In genomic region chr9:21072641-21073040, GRCm38 (mm10) we compare ENCODE assay signal across 9 mouse cellular contexts. TPM values are rescaled to one million over a fixed set of nuclear protein-coding genes. Genes with fewer than 3 reads are reported as not detected.
A peak's percentile ranks its signal among the peaks of the same experiment; 100 is the strongest.
DNase-seq lines count a peak whose midpoint lies in the region; ATAC-seq lines count a peak whose summit lies in the region.
"Had no signal": no experiment of that assay in that cellular context is flagged by ENCODE, and none has a peak within 500 bp of the region (broad histone marks: within the 10 kb centered on the region; RNA-seq: fewer than 3 reads in every experiment).

No protein-coding gene starts in this region.

- DNase-seq in embryonic facial prominence, embryonic 11.5 days (ENCODE audit: low spot score) = peak; percentile 5
- DNase-seq in right cerebral cortex, postnatal 4 days = no peak
- DNase-seq in cerebellum, adult 9-10 months = no peak

- H3K4me1 ChIP-seq in megakaryocyte, embryonic 14.5 days = peaks cover 42% of the 10 kb centered on the region
- no peaks in the 10 kb centered on the region for H3K4me1 ChIP-seq in embryonic facial prominence, embryonic 11.5 days (ENCODE audit: control insufficient read depth, insufficient read depth, low read length)
- 0 out of 2 replicates have a peak, but pooled peaks cover 6% of the 10 kb centered on the region for H3K4me1 ChIP-seq in intestine, embryonic 15.5 days (replicated peaks)
- H3K4me1 ChIP-seq in neural tube, embryonic 14.5 days (ENCODE audit: control insufficient read depth, insufficient read depth, low read length) = peaks cover 12% of the 10 kb centered on the region

- H3K4me2 ChIP-seq in embryonic facial prominence, embryonic 11.5 days (ENCODE audit: low read depth, low read length) = peak overlapping the region; percentile 89
- peak overlapping the region; percentile 75 for H3K4me2 ChIP-seq in intestine, embryonic 15.5 days (replicated peaks)
- peak overlapping the region; percentile 88 for H3K4me2 ChIP-seq in neural tube, embryonic 14.5 days (ENCODE audit: low read depth, low read length)

- H3K27me3 ChIP-seq in megakaryocyte, embryonic 14.5 days (replicated peaks) = no peaks in the 10 kb centered on the region
- no peaks in the 10 kb centered on the region for H3K27me3 ChIP-seq in embryonic facial prominence, embryonic 11.5 days (ENCODE audit: control insufficient read depth, insufficient read depth, low read length)
- H3K27me3 ChIP-seq in intestine, embryonic 15.5 days (replicated peaks) = no peaks in the 10 kb centered on the region
- H3K27me3 ChIP-seq in neural tube, embryonic 14.5 days (ENCODE audit: control insufficient read depth, insufficient read depth, low read length) = no peaks in the 10 kb centered on the region

- peaks cover 69% of the 10 kb centered on the region for H3K36me3 ChIP-seq in megakaryocyte, embryonic 14.5 days (replicated peaks; ENCODE audit: low read length)
- H3K36me3 ChIP-seq in embryonic facial prominence, embryonic 11.5 days (replicated peaks; ENCODE audit: control insufficient read depth, insufficient read depth, low read depth, low read length) = peaks cover 10% of the 10 kb centered on the region
- peaks cover 18% of the 10 kb centered on the region for H3K36me3 ChIP-seq in intestine, embryonic 15.5 days
- peaks cover 32% of the 10 kb centered on the region for H3K36me3 ChIP-seq in neural tube, embryonic 14.5 days (ENCODE audit: control insufficient read depth, insufficient read depth, low read length)

- H3K4me3 ChIP-seq in megakaryocyte, embryonic 14.5 days (replicated peaks) = peak overlapping the region; percentile 100
- peak overlapping the region; percentile 84 for H3K4me3 ChIP-seq in embryonic facial prominence, embryonic 11.5 days (ENCODE audit: low read depth, low read length)
- H3K4me3 ChIP-seq in intestine, embryonic 15.5 days (replicated peaks) = peak overlapping the region; percentile 85
- H3K4me3 ChIP-seq in neural tube, embryonic 14.5 days (ENCODE audit: low read depth, low read length) = peak overlapping the region; percentile 87

- WGBS in embryonic facial prominence, embryonic 11.5 days = 16% methylated on average over 4 of the region's 4 CpGs
- WGBS in intestine, embryonic 15.5 days = 9% methylated on average over 4 of the region's 4 CpGs
- WGBS in neural tube, embryonic 14.5 days = 19% methylated on average over 4 of the region's 4 CpGs

- no peak for ATAC-seq in megakaryocyte, adult 5-6 weeks (ENCODE audit: poor library complexity, severe bottlenecking)
- no peak for ATAC-seq in embryonic facial prominence, embryonic 11.5 days (replicated peaks; ENCODE audit: insufficient number of reproducible peaks, low FRiP score, low TSS enrichment, low read depth)
- ATAC-seq in intestine, embryonic 15.5 days = peak; percentile 34
- ATAC-seq in neural tube, embryonic 14.5 days (ENCODE audit: low read depth) = no peak
- no peak for ATAC-seq in cerebellum, adult (ENCODE audit: insufficient number of reproducible peaks, low FRiP score, low TSS enrichment)

- H3K9ac ChIP-seq in embryonic facial prominence, embryonic 11.5 days (replicated peaks; ENCODE audit: low read length) = peak overlapping the region; percentile 92
- peak overlapping the region; percentile 80 for H3K9ac ChIP-seq in intestine, embryonic 15.5 days
- peak overlapping the region; percentile 81 for H3K9ac ChIP-seq in neural tube, embryonic 14.5 days (replicated peaks; ENCODE audit: low read depth, low read length)

- H3K27ac ChIP-seq in embryonic facial prominence, embryonic 11.5 days (replicated peaks; ENCODE audit: low read depth, low read length) = no peak overlapping the region
- H3K27ac ChIP-seq in intestine, embryonic 15.5 days = peak overlapping the region; percentile 87
- H3K27ac ChIP-seq in neural tube, embryonic 14.5 days (ENCODE audit: low read depth, low read length) = no peak overlapping the region

- no peaks in the 10 kb centered on the region for H3K9me3 ChIP-seq in megakaryocyte, embryonic 14.5 days
- no peaks in the 10 kb centered on the region for H3K9me3 ChIP-seq in embryonic facial prominence, embryonic 11.5 days (replicated peaks; ENCODE audit: control insufficient read depth, low read length)
- H3K9me3 ChIP-seq in intestine, embryonic 15.5 days = no peaks in the 10 kb centered on the region
- no peaks in the 10 kb centered on the region for H3K9me3 ChIP-seq in neural tube, embryonic 14.5 days (ENCODE audit: control insufficient read depth, low read length)

RNA-seq across cellular contexts. Expression of gene Gm49373, which starts 0.3 kb away (rescaled TPM):
- polyA plus RNA-seq in megakaryocyte, embryonic 14.5 days (2012; ENCODE audit: insufficient read depth, low replicate concordance) = 0.45 TPM in 1 of 2 replicates, not detected in the other
- 0.16 and 0.22 TPM in 2 replicates for total RNA-seq in megakaryocyte, adult 5-6 weeks (2015)
- total RNA-seq in megakaryocyte, adult 5-6 weeks (2017) = 0.59 TPM in 1 of 2 replicates, not detected in the other
- 0.36 and 0.58 TPM in 2 replicates for polyA plus RNA-seq in embryonic facial prominence, embryonic 11.5 days (2014; fragmentation: Nextera tagmentation; extraction: Ambion mirVana)
- polyA plus RNA-seq in intestine, embryonic 15.5 days (2015; fragmentation: Nextera tagmentation; extraction: Ambion mirVana) = 0.40 and 0.59 TPM in 2 replicates
- polyA plus RNA-seq in neural tube, embryonic 14.5 days (2014; fragmentation: Nextera tagmentation; extraction: Ambion mirVana) = 1.7 and 1.8 TPM in 2 replicates
- total RNA-seq: hematopoietic stem cell, adult 5-6 weeks had no signal

RNA-seq across cellular contexts. Expression of gene Fdx1l, which starts 0.8 kb away (rescaled TPM):
- 3.3 and 26.9 TPM in 2 replicates for polyA plus RNA-seq in megakaryocyte, embryonic 14.5 days (2012; ENCODE audit: insufficient read depth, low replicate concordance)
- total RNA-seq in megakaryocyte, adult 5-6 weeks (2015) = 0.73 and 2.1 TPM in 2 replicates
- total RNA-seq in megakaryocyte, adult 5-6 weeks (2017) = 15.3 and 17.5 TPM in 2 replicates
- polyA plus RNA-seq in embryonic facial prominence, embryonic 11.5 days (2014; fragmentation: Nextera tagmentation; extraction: Ambion mirVana) = 44.7 and 52.1 TPM in 2 replicates
- 57.3 and 68.2 TPM in 2 replicates for polyA plus RNA-seq in intestine, embryonic 15.5 days (2015; fragmentation: Nextera tagmentation; extraction: Ambion mirVana)
- polyA plus RNA-seq in neural tube, embryonic 14.5 days (2014; fragmentation: Nextera tagmentation; extraction: Ambion mirVana) = 62.7 and 73.5 TPM in 2 replicates

RNA-seq across cellular contexts. Expression of gene Zglp1, which starts 5.7 kb away (rescaled TPM):
- polyA plus RNA-seq in megakaryocyte, embryonic 14.5 days (2012; ENCODE audit: insufficient read depth, low replicate concordance) = 3.6 TPM in 1 of 2 replicates, not detected in the other
- total RNA-seq in megakaryocyte, adult 5-6 weeks (2015) = 1.2 TPM in 1 of 2 replicates, not detected in the other
- total RNA-seq in megakaryocyte, adult 5-6 weeks (2017) = not detected in 2 replicates
- polyA plus RNA-seq in embryonic facial prominence, embryonic 11.5 days (2014; fragmentation: Nextera tagmentation; extraction: Ambion mirVana) = 0.80 and 2.2 TPM in 2 replicates
- 1.0 and 1.1 TPM in 2 replicates for polyA plus RNA-seq in intestine, embryonic 15.5 days (2015; fragmentation: Nextera tagmentation; extraction: Ambion mirVana)
- polyA plus RNA-seq in neural tube, embryonic 14.5 days (2014; fragmentation: Nextera tagmentation; extraction: Ambion mirVana) = 1.2 and 2.7 TPM in 2 replicates
- total RNA-seq: hematopoietic stem cell, adult 5-6 weeks had no signal

RNA-seq across cellular contexts. Expression of gene Gm38431, which starts 19.2 kb away (rescaled TPM):
- polyA plus RNA-seq in megakaryocyte, embryonic 14.5 days (2012; ENCODE audit: insufficient read depth, low replicate concordance) = 128 and 518 TPM in 2 replicates
- 43.4 and 44.9 TPM in 2 replicates for total RNA-seq in megakaryocyte, adult 5-6 weeks (2015)
- 3.8 and 5.1 TPM in 2 replicates for total RNA-seq in megakaryocyte, adult 5-6 weeks (2017)
- 2.0 and 2.3 TPM in 2 replicates for polyA plus RNA-seq in embryonic facial prominence, embryonic 11.5 days (2014; fragmentation: Nextera tagmentation; extraction: Ambion mirVana)
- polyA plus RNA-seq in intestine, embryonic 15.5 days (2015; fragmentation: Nextera tagmentation; extraction: Ambion mirVana) = 1.0 and 2.4 TPM in 2 replicates
- 0.88 and 1.5 TPM in 2 replicates for polyA plus RNA-seq in neural tube, embryonic 14.5 days (2014; fragmentation: Nextera tagmentation; extraction: Ambion mirVana)

RNA-seq across cellular contexts. Expression of gene Raver1, which starts 19.2 kb away (rescaled TPM):
- polyA plus RNA-seq in megakaryocyte, embryonic 14.5 days (2012; ENCODE audit: insufficient read depth, low replicate concordance) = 51.7 TPM in 1 of 2 replicates, not detected in the other
- 36.0 and 43.0 TPM in 2 replicates for total RNA-seq in megakaryocyte, adult 5-6 weeks (2015)
- 17.1 and 22.0 TPM in 2 replicates for total RNA-seq in megakaryocyte, adult 5-6 weeks (2017)
- polyA plus RNA-seq in embryonic facial prominence, embryonic 11.5 days (2014; fragmentation: Nextera tagmentation; extraction: Ambion mirVana) = 63.1 and 70.3 TPM in 2 replicates
- polyA plus RNA-seq in intestine, embryonic 15.5 days (2015; fragmentation: Nextera tagmentation; extraction: Ambion mirVana) = 64.5 and 66.5 TPM in 2 replicates
- 29.4 and 35.2 TPM in 2 replicates for polyA plus RNA-seq in neural tube, embryonic 14.5 days (2014; fragmentation: Nextera tagmentation; extraction: Ambion mirVana)
